Mouse (Mus musculus) ES-Bruce4 (cell line): ENCODE measurements around the gene Dnajb12. TPM values are rescaled to one million over a fixed set of nuclear protein-coding genes. Genes with fewer than 3 reads are reported as not detected.

Source experiments
- H3K27ac ChIP-seq: 2 replicates; pipeline ENCODE4 v1.5.1; 2012; ENCODE audit warnings: low read length, inconsistent platforms; ENCODE audit not compliant: insufficient read depth
- H3K27me3 ChIP-seq: 2 replicates; pipeline ENCODE4 v1.6.1; 2012; ENCODE audit warnings: mild to moderate bottlenecking, low read length, inconsistent platforms; ENCODE audit not compliant: control insufficient read depth, poor library complexity, insufficient read depth, severe bottlenecking
- H3K36me3 ChIP-seq: 2 replicates; pipeline ENCODE4 v1.6.1; 2012; ENCODE audit warnings: inconsistent platforms, mild to moderate bottlenecking, low read length, moderate library complexity; ENCODE audit not compliant: control insufficient read depth, poor library complexity, insufficient read depth, severe bottlenecking
- H3K4me1 ChIP-seq: one replicate; pipeline ENCODE4 v1.8.1; 2011; ENCODE audit warnings: low read length; ENCODE audit not compliant: control insufficient read depth, insufficient read depth
- H3K4me3 ChIP-seq: 2 replicates; pipeline ENCODE4 v1.5.1; 2011; ENCODE audit warnings: low read depth, mild to moderate bottlenecking, low read length
- H3K9ac ChIP-seq: 2 replicates; pipeline ENCODE4 v1.6.1; 2012; ENCODE audit warnings: low read depth, mild to moderate bottlenecking, inconsistent platforms; ENCODE audit not compliant: poor library complexity, severe bottlenecking
- H3K9me3 ChIP-seq: replicated peaks from 2 replicates; pipeline ENCODE4 v1.6.1; 2012; ENCODE audit warnings: mild to moderate bottlenecking, low read length, inconsistent platforms; ENCODE audit not compliant: control insufficient read depth, poor library complexity, insufficient read depth, severe bottlenecking
- CTCF ChIP-seq: IDR thresholded peaks from one replicate; pipeline ENCODE4 v1.8.1; 2011; ENCODE audit warnings: low read depth, low read length
- EP300 ChIP-seq: IDR thresholded peaks from 2 replicates; pipeline ENCODE4 v1.6.1; 2011; ENCODE audit warnings: low read depth, low read length; ENCODE audit not compliant: insufficient read depth
- POLR2A ChIP-seq: IDR thresholded peaks from one replicate; pipeline ENCODE4 v1.8.1; 2011; ENCODE audit warnings: low read length; ENCODE audit not compliant: insufficient read depth
- polyA plus RNA-seq: library from polyadenylated mRNA; stranded (reverse); fragments of >200 nt; gene quantifications from 2 replicates; pipeline ENCODE4 v1.2.4, GENCODE M21; 2011; ENCODE audit warnings: low read depth; ENCODE audit not compliant: missing spikeins, insufficient read depth, insufficient read length

Dnajb12 gene
- 29.3 and 29.6 TPM in 2 replicates for polyA plus RNA-seq

- Histone ChIP-seq H3K36me3 (no peaks in the 10 kb centered on the region), H3K4me1 (no peaks in the 10 kb centered on the region), H3K27ac (peak within 1 kb of the TSS; percentile 78), H3K9ac (peak within 1 kb of the TSS; percentile 88), H3K4me3 (peak within 1 kb of the TSS; percentile 85), H3K27me3 (no peaks in the 10 kb centered on the region), H3K9me3 (no peaks in the 10 kb centered on the region)
- TF ChIP-seq EP300 (peak; percentile 31; the same call in 1 of the 2 replicates), POLR2A (no peak), CTCF (no peak)
Measured at GRCm38 (mm10) chr10:59879255-59880028, at the start of gene Dnajb12. Gene Dnajb12 (plus strand): TSS chr10:59879556.

GRCm38 (mm10) chr10:59829886-59830285 lies 49.5 kb upstream of the Dnajb12 start:
- no peak overlapping the region for H3K9ac ChIP-seq
- H3K27me3 ChIP-seq, result no peaks in the 10 kb centered on the region
- H3K36me3 ChIP-seq, result 0 out of 2 replicates have a peak, but pooled peaks cover 3% of the 10 kb centered on the region
- no peak overlapping the region for H3K4me3 ChIP-seq
- TF ChIP-seq EP300, result no peak
- no peak for TF ChIP-seq POLR2A
- no peak for TF ChIP-seq CTCF
- no peak overlapping the region for H3K27ac ChIP-seq
- H3K4me1 ChIP-seq, result no peaks in the 10 kb centered on the region
- H3K9me3 ChIP-seq, result no peaks in the 10 kb centered on the region

- TF ChIP-seq CTCF, result no peak
- TF ChIP-seq EP300, result no peak
- TF ChIP-seq POLR2A, result no peak
- Histone ChIP-seq H3K9ac (no peak overlapping the region), H3K27me3 (no peaks in the 10 kb centered on the region), H3K4me3 (no peak overlapping the region), H3K36me3 (0 out of 2 replicates have a peak, but pooled peaks cover 3% of the 10 kb centered on the region), H3K9me3 (no peaks in the 10 kb centered on the region), H3K27ac (no peak overlapping the region), H3K4me1 (peaks cover under 1% of the 10 kb centered on the region)
Measured at GRCm38 (mm10) chr10:59831950-59832349, 47.4 kb upstream of the Dnajb12 start.

GRCm38 (mm10) chr10:59835301-59836155 lies 43.8 kb upstream of the Dnajb12 start:
- H3K9me3 ChIP-seq, result no peaks in the 10 kb centered on the region
- H3K27ac ChIP-seq, result no peak overlapping the region
- no peaks in the 10 kb centered on the region for H3K27me3 ChIP-seq
- no peak overlapping the region for H3K9ac ChIP-seq
- no peak overlapping the region for H3K4me3 ChIP-seq
- H3K4me1 ChIP-seq, result peaks cover 4% of the 10 kb centered on the region
- TF ChIP-seq POLR2A (no peak), EP300 (no peak), CTCF (no peak)
- H3K36me3 ChIP-seq, result no peaks in the 10 kb centered on the region

GRCm38 (mm10) chr10:59837490-59837889 lies 41.9 kb upstream of the Dnajb12 start:
- Histone ChIP-seq H3K9ac (no peak overlapping the region), H3K4me1 (peaks cover 4% of the 10 kb centered on the region), H3K27me3 (no peaks in the 10 kb centered on the region), H3K36me3 (no peaks in the 10 kb centered on the region), H3K4me3 (no peak overlapping the region), H3K27ac (no peak overlapping the region), H3K9me3 (no peaks in the 10 kb centered on the region)
- TF ChIP-seq POLR2A (no peak), EP300 (peak; percentile 46; the same call in 1 of the 2 replicates)
